Mouse (Mus musculus) bone marrow macrophage, adult 2 months (primary cell): Measurements from ENCODE around the gene Znfx1.

Source experiments
- CTCF ChIP-seq: IDR thresholded peaks from 2 replicates; pipeline ENCODE4 v1.5.1; 2012; ENCODE audit warnings: low read depth, mild to moderate bottlenecking, low read length, moderate library complexity
- POLR2A ChIP-seq: IDR thresholded peaks from 2 replicates; pipeline ENCODE4 v1.6.1; 2012; ENCODE audit warnings: mild to moderate bottlenecking, low read depth, low read length, borderline replicate concordance

GRCm38 (mm10) chr2:167109506-167109905 lies 46.7 kb upstream of the Znfx1 start:
- TF ChIP-seq CTCF = no peak
- no peak for TF ChIP-seq POLR2A
